Mouse (Mus musculus) spleen, adult 2 months (tissue): Measurements from ENCODE around the gene Plb1. TPM values are rescaled to one million over a fixed set of nuclear protein-coding genes. Genes with fewer than 3 reads are reported as not detected.
A peak's percentile ranks its signal among the peaks of the same experiment; 100 is the strongest.

Experiments
- DNase-seq, 2 experiments: peaks; one replicate each; pipeline versions ENCODE4 v3.0.0 to v3.0.0-alpha.2; 2012 to 2021; ENCODE audit warnings: low spot score in 2 of 2, low read depth in 1 of 2
- H3K27ac ChIP-seq: fragments of 200-500 bp; 2 replicates; pipeline ENCODE4 v1.5.1; 2012; ENCODE audit warnings: low read length, inconsistent platforms; ENCODE audit not compliant: insufficient read depth
- H3K27me3 ChIP-seq: fragments of 200-500 bp; 2 replicates; pipeline ENCODE4 v1.6.1; 2012; ENCODE audit warnings: mild to moderate bottlenecking, moderate library complexity, low read length, inconsistent platforms; ENCODE audit not compliant: control insufficient read depth, insufficient read depth
- H3K36me3 ChIP-seq: fragments of 200-500 bp; 2 replicates; pipeline ENCODE4 v1.6.1; 2012; ENCODE audit warnings: mild to moderate bottlenecking, low read length, inconsistent platforms; ENCODE audit not compliant: control insufficient read depth, insufficient read depth
- H3K4me1 ChIP-seq: fragments of 200-500 bp; 2 replicates; pipeline ENCODE4 v1.6.1; 2011; ENCODE audit warnings: inconsistent platforms; ENCODE audit not compliant: control insufficient read depth, insufficient read depth, insufficient read length
- H3K4me3 ChIP-seq: fragments of 200-500 bp; 2 replicates; pipeline ENCODE4 v1.5.1; 2011; ENCODE audit warnings: mild to moderate bottlenecking, inconsistent platforms; ENCODE audit not compliant: insufficient read depth, insufficient read length; ENCODE audit errors: extremely low read depth
- CTCF ChIP-seq: fragments of 200-500 bp; IDR thresholded peaks from 2 replicates; pipeline ENCODE4 v1.5.1; 2011; ENCODE audit warnings: mild to moderate bottlenecking, inconsistent platforms; ENCODE audit not compliant: insufficient read depth, insufficient read length, insufficient replicate concordance; ENCODE audit errors: extremely low read depth
- POLR2A ChIP-seq: fragments of 200-500 bp; IDR thresholded peaks from 2 replicates; pipeline ENCODE4 v1.6.1; 2011; ENCODE audit warnings: low read depth, low read length, inconsistent platforms
- WGBS: fragments of 180-500 bp; shearing (Covaris S2); methylation state at CpG from one replicate; pipeline ENCODE4 v1.1.7; 2018; 5-methylcytosine and 5-hydroxymethylcytosine counted together
- polyA plus RNA-seq: library from polyadenylated mRNA; depleted of rRNA; stranded (reverse); fragments of >200 nt; gene quantifications from 2 replicates; pipeline ENCODE4 v1.2.3, GENCODE M21; 2012; rRNA removed

Gene Plb1
- polyA plus RNA-seq, 1 experiment, result 0.29 TPM

GRCm38 (mm10) chr5:32412186-32412950 lies 179.9 kb downstream of the Plb1 start:
- H3K4me1 ChIP-seq, result peaks cover 19% of the 10 kb centered on the region; the same call in 1 of the 2 replicates
- H3K36me3 ChIP-seq, result no peaks in the 10 kb centered on the region
- no peak for TF ChIP-seq POLR2A
- TF ChIP-seq CTCF, result no peak
- H3K4me3 ChIP-seq, result no peak overlapping the region
- H3K27ac ChIP-seq, result no peak overlapping the region
- H3K27me3 ChIP-seq, result no peaks in the 10 kb centered on the region
- DNase-seq, result peak in 1 of 2 experiments; percentile 52
- 21% methylated on average over 1 of the region's 1 CpGs for WGBS

GRCm38 (mm10) chr5:32413083-32413482 lies 180.6 kb downstream of the Plb1 start:
- Histone ChIP-seq H3K27me3 (no peaks in the 10 kb centered on the region), H3K4me1 (peaks cover 19% of the 10 kb centered on the region; the same call in 1 of the 2 replicates), H3K36me3 (no peaks in the 10 kb centered on the region), H3K27ac (no peak overlapping the region), H3K4me3 (no peak overlapping the region)
- no peak for DNase-seq
- no peak for TF ChIP-seq CTCF
- TF ChIP-seq POLR2A, result no peak
- WGBS, result 62% methylated on average over 2 of the region's 2 CpGs

DNA sequence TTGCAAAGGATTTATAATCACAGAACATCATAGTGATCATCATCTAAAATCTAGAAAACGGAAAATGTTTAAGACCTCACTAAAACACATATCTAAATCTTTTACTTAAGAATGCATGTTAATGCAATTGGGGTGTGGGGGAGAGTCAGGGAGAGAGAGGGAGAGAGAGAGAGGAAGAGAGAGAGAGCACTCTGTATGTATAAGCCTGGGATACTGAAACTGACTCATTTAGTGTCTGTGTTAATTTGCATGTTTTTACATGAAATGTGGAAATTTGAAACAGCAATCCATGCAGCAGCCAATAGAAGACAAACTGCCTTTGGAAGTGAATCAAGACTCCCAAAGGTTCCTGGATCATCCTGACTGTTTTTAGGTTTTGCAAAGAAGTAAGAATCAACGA lies 181.1 kb downstream of the Plb1 start:
- Histone ChIP-seq H3K27ac (no peak overlapping the region), H3K36me3 (no peaks in the 10 kb centered on the region), H3K4me3 (no peak overlapping the region), H3K4me1 (peaks cover 19% of the 10 kb centered on the region; the same call in 1 of the 2 replicates), H3K27me3 (no peaks in the 10 kb centered on the region)
- no peak for TF ChIP-seq POLR2A
- 48% methylated on average over 2 of the region's 2 CpGs for WGBS
- DNase-seq, result no peak

GRCm38 (mm10) chr5:32414461-32414985 lies 182.0 kb downstream of the Plb1 start:
- no peak for DNase-seq
- Histone ChIP-seq H3K27ac (no peak overlapping the region), H3K36me3 (no peaks in the 10 kb centered on the region), H3K4me3 (no peak overlapping the region), H3K27me3 (no peaks in the 10 kb centered on the region), H3K4me1 (peaks cover 19% of the 10 kb centered on the region; the same call in 1 of the 2 replicates)
- WGBS, result 72% methylated on average over 5 of the region's 5 CpGs
- TF ChIP-seq CTCF (no peak), POLR2A (no peak)

- Histone ChIP-seq H3K36me3 (no peaks in the 10 kb centered on the region), H3K4me1 (peaks cover 19% of the 10 kb centered on the region; the same call in 1 of the 2 replicates), H3K27ac (no peak overlapping the region), H3K27me3 (no peaks in the 10 kb centered on the region), H3K4me3 (no peak overlapping the region)
- WGBS, result 76% methylated on average over 6 of the region's 6 CpGs
- no peak for DNase-seq
- TF ChIP-seq CTCF (no peak), POLR2A (no peak)
These were observed 183.0 kb downstream of the Plb1 start for GRCm38 (mm10) chr5:32415554-32415953.

Other genes starting within 250 kb of the Plb1 start
- gene Fosl2, start 96.9 kb upstream of the Plb1 start, polyA plus RNA-seq, result 5.0 and 5.1 TPM in 2 replicates
- gene Ppp1cb, start 226.1 kb downstream of the Plb1 start, polyA plus RNA-seq, result 8.5 and 14.8 TPM in 2 replicates